Mouse (Mus musculus) gastrocnemius, postnatal 36 days (tissue): ENCODE measurements around the gene Smox. TPM values are rescaled to one million over a fixed set of nuclear protein-coding genes. Genes with fewer than 3 reads are reported as not detected.

ENCODE experiments used
- DNase-seq, 2 experiments: peaks; one replicate each; pipeline ENCODE4 v3.0.0; 2022
- intact Hi-C: fragments of 180-260 bp; cut with DNase I; formaldehyde crosslinking; loops from one replicate; pipeline ENCODE4 v1.15.1; 2025
- total RNA-seq, 2 experiments: library from RNA; stranded (reverse); gene quantifications; 2 replicates each; pipeline ENCODE4 v1.2.3; 2021

Smox gene
- total RNA-seq, 2 experiments from 2014 or later: 103 to 399 TPM

- intact Hi-C loops: no loop called here
- DNase-seq: no peak
Observed at GRCm38 (mm10) chr2:131482478-131482877, 8.8 kb upstream of the Smox start.

- intact Hi-C loops: no loop called here
- DNase-seq: no peak
Observed at GRCm38 (mm10) chr2:131483562-131483961, 7.7 kb upstream of the Smox start.

- intact Hi-C loops: no loop called here
- no peak for DNase-seq
Observed at GRCm38 (mm10) chr2:131484182-131484581, 7.1 kb upstream of the Smox start.

- DNase-seq: no peak
- intact Hi-C loops: no loop called here
Observed at GRCm38 (mm10) chr2:131485126-131485525, 6.2 kb upstream of the Smox start.

GRCm38 (mm10) chr2:131486046-131486445, 5.2 kb upstream of the Smox start:
- no peak for DNase-seq
- intact Hi-C loops: no loop called here

GRCm38 (mm10) chr2:131487337-131487736, 4.0 kb upstream of the Smox start:
- intact Hi-C loops: no loop called here
- no peak for DNase-seq

- intact Hi-C loops: no loop called here
- DNase-seq: no peak
Observed at GRCm38 (mm10) chr2:131488261-131488660, 3.0 kb upstream of the Smox start.

- intact Hi-C loops: no loop called here
- DNase-seq: no peak
Observed at GRCm38 (mm10) chr2:131488870-131489269, 2.4 kb upstream of the Smox start.

GRCm38 (mm10) chr2:131489591-131489990, 1.7 kb upstream of the Smox start:
- intact Hi-C loops: no loop called here
- no peak for DNase-seq

- intact Hi-C loops: loop anchor here (2.0 kb wide), 1 partner anchor 19 kb away; no protein-coding TSS in a partner anchor
- DNase-seq: peak; percentile 78 to 83
Observed at GRCm38 (mm10) chr2:131491707-131492595, 655 bp downstream of the Smox start.

- intact Hi-C loops: no loop called here
- DNase-seq: no peak
Observed at GRCm38 (mm10) chr2:131492596-131493139, 1.4 kb downstream of the Smox start.

- DNase-seq: no peak
- intact Hi-C loops: no loop called here
Observed at GRCm38 (mm10) chr2:131493446-131493845, 2.1 kb downstream of the Smox start.

- intact Hi-C loops: no loop called here
- DNase-seq: no peak
Observed at GRCm38 (mm10) chr2:131495256-131495655, 4.0 kb downstream of the Smox start.

- DNase-seq: no peak
Observed at GRCm38 (mm10) chr2:131496125-131496820, 5.0 kb downstream of the Smox start.

GRCm38 (mm10) chr2:131497224-131497856, 6.0 kb downstream of the Smox start:
- intact Hi-C loops: no loop called here
- DNase-seq: no peak

More at GRCm38 (mm10) chr2:131496125-131496820, 5.0 kb downstream of the Smox start:
- intact Hi-C loops: no loop called here

- intact Hi-C loops: no loop called here
Observed at GRCm38 (mm10) chr2:131498219-131498618, 6.9 kb downstream of the Smox start.

GRCm38 (mm10) chr2:131499290-131499845, 8.1 kb downstream of the Smox start:
- DNase-seq: no peak
- intact Hi-C loops: no loop called here

More at GRCm38 (mm10) chr2:131498219-131498618, 6.9 kb downstream of the Smox start:
- DNase-seq: peak; percentile 55 to 59

GRCm38 (mm10) chr2:131501886-131502285, 10.6 kb downstream of the Smox start:
- DNase-seq: no peak
- intact Hi-C loops: no loop called here

GRCm38 (mm10) chr2:131502561-131502960, 11.3 kb downstream of the Smox start:
- intact Hi-C loops: no loop called here
- DNase-seq: no peak

GRCm38 (mm10) chr2:131505431-131505830, 14.1 kb downstream of the Smox start:
- DNase-seq: no peak
- intact Hi-C loops: no loop called here
